In genomic region chr11:116843261-116844233, GRCm38 (mm10) we compare ENCODE assay signal across 8 mouse cellular contexts. TPM values are rescaled to one million over a fixed set of nuclear protein-coding genes. Genes with fewer than 3 reads are reported as not detected.
DNase-seq lines count a peak whose midpoint lies in the region; ATAC-seq lines count a peak whose summit lies in the region.

Gene Mettl23, plus strand, starts transcription at chr11:116843278.
Gene Jmjd6, minus strand, starts transcription at chr11:116843449.

- H3K9ac ChIP-seq in lung, embryonic 16.5 days (ENCODE audit: low read length), result peak within 1 kb of the TSS; percentile 95

- peak within 1 kb of the TSS; percentile 99 for H3K27ac ChIP-seq in lung, embryonic 16.5 days (ENCODE audit: low read length)

- ATAC-seq in hematopoietic stem cell, adult 5-6 weeks (replicated peaks in 1 of 2; ENCODE audit: insufficient read depth in 1 of 2, low FRiP score in 2 of 2, low TSS enrichment in 1 of 2, low read depth in 1 of 2, poor library complexity in 2 of 2, severe bottlenecking in 2 of 2), result peak; percentile 85 to 91
- ATAC-seq in lung, embryonic 16.5 days (ENCODE audit: low read depth), result peak; percentile 96

- no peaks in the 10 kb centered on the region for H3K9me3 ChIP-seq in lung, embryonic 16.5 days (ENCODE audit: control insufficient read depth, low read length)

- no peaks in the 10 kb centered on the region for H3K27me3 ChIP-seq in lung, embryonic 16.5 days (ENCODE audit: control insufficient read depth, insufficient read depth, low read depth, low read length)

- peaks cover 30% of the 10 kb centered on the region for H3K36me3 ChIP-seq in lung, embryonic 16.5 days (ENCODE audit: control insufficient read depth, insufficient read depth, low read length)

- peaks cover 28% of the 10 kb centered on the region for H3K4me1 ChIP-seq in lung, embryonic 16.5 days (replicated peaks; ENCODE audit: control insufficient read depth, insufficient read depth, low read length)

- peak within 1 kb of the TSS; percentile 87 for H3K4me3 ChIP-seq in lung, embryonic 16.5 days (ENCODE audit: low read length)

- WGBS in lung, embryonic 16.5 days, result under 1% methylated on average over 72 of the region's 72 CpGs

- peak within 1 kb of the TSS; percentile 68 for H3K4me2 ChIP-seq in lung, embryonic 16.5 days (ENCODE audit: low read depth, low read length)

- peak; percentile 90 for DNase-seq in MEL-GATA-1-ER (ENCODE audit: extremely low read depth, low read depth)
- DNase-seq in cerebellum, adult 8-10 months, result peak; percentile 95
- DNase-seq in forelimb bud, embryonic 11.5 days (ENCODE audit: low read depth, low spot score), result peak; percentile 98
- DNase-seq in layer of hippocampus, adult 9-10 months (ENCODE audit: low spot score), result peak; percentile 87
- DNase-seq in ovary, postnatal 10 days (ENCODE audit: low spot score), result peak; percentile 86
- peak; percentile 92 to 95 for DNase-seq in thymus, postnatal 10 days (ENCODE audit: low spot score in 2 of 2)

RNA-seq across cellular contexts. Expression of gene Mettl23, which starts in this region (rescaled TPM):
- 43.4 and 62.1 TPM in 2 replicates for total RNA-seq in hematopoietic stem cell, adult 5-6 weeks (2017)
- 53.5 and 59.9 TPM in 2 replicates for polyA plus RNA-seq in lung, embryonic 16.5 days (2015; fragmentation: Nextera tagmentation; extraction: Ambion mirVana)

RNA-seq across cellular contexts. Expression of gene Jmjd6, which starts in this region (rescaled TPM):
- total RNA-seq in hematopoietic stem cell, adult 5-6 weeks (2017), result 53.8 and 62.7 TPM in 2 replicates
- 59.5 and 60.8 TPM in 2 replicates for polyA plus RNA-seq in lung, embryonic 16.5 days (2015; fragmentation: Nextera tagmentation; extraction: Ambion mirVana)

Comparison
In these comparisons a context has a peak if more than half of its experiments do, and no peak if none do; other contexts are left out.
1. Peak in every context shown above with its lines: DNase-seq, ATAC-seq, H3K4me3 ChIP-seq and H3K27ac ChIP-seq.